Mouse (Mus musculus) MEL (cell line): ENCODE data around the gene Cln5. TPM values are rescaled to one million over a fixed set of nuclear protein-coding genes. Genes with fewer than 3 reads are reported as not detected.

Source experiments
- DNase-seq: peaks from one replicate; pipeline ENCODE4 v3.0.0; 2011; ENCODE audit warnings: low read depth, low spot score
- H3K27ac ChIP-seq: 2 replicates; pipeline ENCODE4 v1.5.1; 2012; ENCODE audit warnings: low read depth, mild to moderate bottlenecking, control low read depth, low read length, moderate library complexity; ENCODE audit not compliant: control insufficient read depth
- H3K27me3 ChIP-seq, 2 experiments: fragments of 150-350 bp in 1 of 2; sonication (generic) in 1 of 2; 2 replicates each; pipeline ENCODE4 v1.6.1; 2012; ENCODE audit warnings: low read length in 2 of 2, mild to moderate bottlenecking in 2 of 2, improper control_type of control experiment in 1 of 2, moderate library complexity in 1 of 2; ENCODE audit not compliant: insufficient read depth in 2 of 2, control insufficient read depth in 1 of 2
- H3K36me3 ChIP-seq, 2 experiments: 2 replicates each; pipeline ENCODE4 v1.6.1; 2012 to 2014; ENCODE audit warnings: low read length in 2 of 2, improper control_type of control experiment in 1 of 2, inconsistent platforms in 1 of 2, mild to moderate bottlenecking in 1 of 2; ENCODE audit not compliant: insufficient read depth in 2 of 2, control insufficient read depth in 1 of 2
- H3K4me1 ChIP-seq, 2 experiments: fragments of 150-350 bp in 1 of 2; sonication (generic) in 1 of 2; 2 replicates each; pipeline ENCODE4 v1.6.1; 2012; ENCODE audit warnings: low read length in 2 of 2, improper control_type of control experiment in 1 of 2, mild to moderate bottlenecking in 1 of 2; ENCODE audit not compliant: insufficient read depth in 2 of 2, control insufficient read depth in 1 of 2
- H3K4me3 ChIP-seq, 2 experiments: fragments of 150-350 bp in 1 of 2; sonication (generic) in 1 of 2; 2 replicates each; pipeline ENCODE4 v1.5.1; 2012; ENCODE audit warnings: low read depth in 2 of 2, low read length in 2 of 2, mild to moderate bottlenecking in 2 of 2, moderate library complexity in 2 of 2, control low read depth in 1 of 2, improper control_type of control experiment in 1 of 2; ENCODE audit not compliant: control insufficient read depth in 1 of 2, insufficient read depth in 1 of 2
- H3K79me2 ChIP-seq: 2 replicates; pipeline ENCODE4 v1.6.1; 2012; ENCODE audit warnings: mild to moderate bottlenecking, low read length, moderate library complexity; ENCODE audit not compliant: control insufficient read depth, poor library complexity, insufficient read depth
- H3K9ac ChIP-seq: 2 replicates; pipeline ENCODE4 v1.6.1; 2012; ENCODE audit warnings: low read depth, mild to moderate bottlenecking, control low read depth, low read length, moderate library complexity; ENCODE audit not compliant: control insufficient read depth, poor library complexity, severe bottlenecking
- H3K9me3 ChIP-seq: fragments of 150-350 bp; sonication (generic); replicated peaks from 2 replicates; pipeline ENCODE4 v1.6.1; 2012; ENCODE audit warnings: mild to moderate bottlenecking, low read length, improper control_type of control experiment, moderate library complexity; ENCODE audit not compliant: insufficient read depth
- CHD2 ChIP-seq: IDR thresholded peaks from 2 replicates; pipeline ENCODE4 v1.6.1; 2011; ENCODE audit warnings: low read length, improper control_type of control experiment
- CTCF ChIP-seq, 3 experiments: IDR thresholded peaks in 2 of 3; conservative IDR thresholded peaks in 1 of 3; 2 replicates each; pipeline ENCODE4 v1.5.1; 2011 to 2012; ENCODE audit warnings: low read length in 3 of 3, low read depth in 2 of 3, mild to moderate bottlenecking in 2 of 3, improper control_type of control experiment in 1 of 3, inconsistent platforms in 1 of 3, mixed read lengths in 1 of 3, moderate library complexity in 1 of 3; ENCODE audit not compliant: control insufficient read depth in 1 of 3, insufficient read depth in 1 of 3, poor library complexity in 1 of 3, severe bottlenecking in 1 of 3
- EP300 ChIP-seq, 2 experiments: IDR thresholded peaks; 2 replicates each; pipeline ENCODE4 v1.6.1; 2011; ENCODE audit warnings: improper control_type of control experiment in 2 of 2, low read length in 2 of 2, low read depth in 1 of 2, mild to moderate bottlenecking in 1 of 2
- ETS1 ChIP-seq: IDR thresholded peaks from 2 replicates; pipeline ENCODE4 v1.6.1; 2012; ENCODE audit warnings: low read depth, mild to moderate bottlenecking, inconsistent platforms, low read length, improper control_type of control experiment, moderate library complexity
- HCFC1 ChIP-seq: IDR thresholded peaks from 2 replicates; pipeline ENCODE4 v1.6.1; 2012; ENCODE audit warnings: low read depth, mild to moderate bottlenecking, inconsistent platforms, low read length, improper control_type of control experiment, moderate library complexity
- JUND ChIP-seq: IDR thresholded peaks from 2 replicates; pipeline ENCODE4 v1.6.1; 2011; ENCODE audit warnings: low read depth, mild to moderate bottlenecking, improper control_type of control experiment, low read length
- MEF2A ChIP-seq: IDR thresholded peaks from 2 replicates; pipeline ENCODE4 v1.6.1; 2014; ENCODE audit warnings: low read depth, mild to moderate bottlenecking, inconsistent platforms, low read length, improper control_type of control experiment; ENCODE audit not compliant: poor library complexity, insufficient replicate concordance, severe bottlenecking; ENCODE audit errors: extremely low read depth
- POLR2AphosphoS2 ChIP-seq: IDR thresholded peaks from 2 replicates; pipeline ENCODE4 v1.6.1; 2011; ENCODE audit warnings: low read length, improper control_type of control experiment
- RAD21 ChIP-seq: IDR thresholded peaks from 2 replicates; pipeline ENCODE4 v1.6.1; 2011; ENCODE audit warnings: mild to moderate bottlenecking, low read depth, low read length, improper control_type of control experiment
- SMC3 ChIP-seq: IDR thresholded peaks from 2 replicates; pipeline ENCODE4 v1.6.1; 2011; ENCODE audit warnings: low read depth, low read length, improper control_type of control experiment
- TAL1 ChIP-seq: IDR thresholded peaks from 2 replicates; pipeline ENCODE4 v1.6.1; 2012; ENCODE audit warnings: mild to moderate bottlenecking, inconsistent platforms, low read length, moderate library complexity, mixed read lengths
- TCF12 ChIP-seq: IDR thresholded peaks from 2 replicates; pipeline ENCODE4 v1.6.1; 2014; ENCODE audit warnings: low read depth, mild to moderate bottlenecking, inconsistent platforms, low read length, improper control_type of control experiment, moderate library complexity
- USF2 ChIP-seq, 2 experiments: IDR thresholded peaks; 2 replicates each; pipeline ENCODE4 v1.6.1; 2011 to 2012; ENCODE audit warnings: improper control_type of control experiment in 2 of 2, low read length in 2 of 2, borderline replicate concordance in 1 of 2, inconsistent platforms in 1 of 2, low read depth in 1 of 2, mild to moderate bottlenecking in 1 of 2; ENCODE audit not compliant: insufficient read depth in 1 of 2
- ZC3H11A ChIP-seq: IDR thresholded peaks from 2 replicates; pipeline ENCODE4 v1.6.1; 2012; ENCODE audit warnings: low read depth, mild to moderate bottlenecking, inconsistent platforms, low read length, improper control_type of control experiment
- ZNF384 ChIP-seq: IDR thresholded peaks from 2 replicates; pipeline ENCODE4 v1.6.1; 2012; ENCODE audit warnings: low read depth, mild to moderate bottlenecking, inconsistent platforms, low read length, improper control_type of control experiment
- polyA plus RNA-seq, 2 experiments: library from polyadenylated mRNA; stranded (reverse) in 1 of 2; unstranded in 1 of 2; fragments of >175 nt in 1 of 2; fragments of >200 nt in 1 of 2; gene quantifications; 2 replicates each; pipeline versions ENCODE4 v1.2.1 to v1.2.4; 2012; ENCODE audit warnings: low replicate concordance in 2 of 2, low read depth in 1 of 2; ENCODE audit not compliant: insufficient read length in 2 of 2, insufficient read depth in 1 of 2, missing spikeins in 1 of 2
- total RNA-seq: library from RNA; depleted of rRNA; stranded (reverse); fragments of 300-350 nt; gene quantifications from 2 replicates; pipeline ENCODE4 v1.2.3, GENCODE M21; 2012

Cln5 gene
- total and polyA plus RNA-seq, 3 experiments = 12.3 to 99.4 (median 15.9) TPM

- peak; percentile 39 for DNase-seq
- no peak overlapping the region for H3K9ac ChIP-seq
- H3K79me2 ChIP-seq = no peaks in the 10 kb centered on the region
- H3K9me3 ChIP-seq = no peaks in the 10 kb centered on the region
- no peak overlapping the region for H3K27ac ChIP-seq
- H3K27me3 ChIP-seq = no peaks in the 10 kb centered on the region
- H3K4me1 ChIP-seq = 0 out of 4 replicates have a peak, but pooled peaks cover 0 to 7% of the 10 kb centered on the region in 2 experiments
- H3K4me3 ChIP-seq = no peak overlapping the region
- no peak for TF ChIP-seq POLR2AphosphoS2
- TF ChIP-seq TAL1 = peak; percentile 64
- TF ChIP-seq USF2 (IDR thresholded peaks at IDR 0.05; ENCODE audit: borderline replicate concordance in 1 of 2, insufficient read depth in 1 of 2, low read depth in 1 of 2, low read length in 2 of 2) = no peak
- TF ChIP-seq CHD2 = no peak
- no peak for TF ChIP-seq ZC3H11A
- TF ChIP-seq ETS1 = peak; percentile 16; the same call in 1 of the 2 replicates
- TF ChIP-seq MEF2A = no peak
- TF ChIP-seq HCFC1 = no peak
- TF ChIP-seq RAD21 = no peak
- TF ChIP-seq JUND = no peak
- TF ChIP-seq EP300 (IDR thresholded peaks at IDR 0.05; ENCODE audit: low read depth in 1 of 2, low read length in 2 of 2) = peak; percentile 21 to 58; a peak in 3 of 4 replicates
- TF ChIP-seq ZNF384 = no peak
- TF ChIP-seq TCF12 = peak; percentile 25; the same call in 1 of the 2 replicates
- no peaks in the 10 kb centered on the region for H3K36me3 ChIP-seq
These were observed 21.5 kb upstream of the Cln5 start for GRCm38 (mm10) chr14:103048292-103049086.

- Histone ChIP-seq H3K4me3 (no peak overlapping the region), H3K9ac (no peak overlapping the region), H3K27ac (no peak overlapping the region)
- TF ChIP-seq CTCF (IDR thresholded peaks at IDR 0.05 in 2 of 3, conservative IDR thresholded peaks at IDR 0.05 in 1 of 3; ENCODE audit: control insufficient read depth in 1 of 3, insufficient read depth in 1 of 3, low read depth in 2 of 3, low read length in 3 of 3, poor library complexity in 1 of 3, severe bottlenecking in 1 of 3) (peak; percentile 85 to 100 (median 98); a peak in 5 of 6 replicates), ZC3H11A (peak; percentile 51), SMC3 (peak; percentile 90), EP300 (IDR thresholded peaks at IDR 0.05; ENCODE audit: low read depth in 1 of 2, low read length in 2 of 2) (no peak), RAD21 (peak; percentile 59), MEF2A (no peak), CHD2 (no peak)
- TF ChIP-seq, all 39 proteins: peak for 4
- Histone ChIP-seq H3K4me1 (0 out of 4 replicates have a peak, but pooled peaks cover 0 to 7% of the 10 kb centered on the region in 2 experiments), H3K27me3 (no peaks in the 10 kb centered on the region; a peak in 1 of 4 replicates), H3K79me2 (no peaks in the 10 kb centered on the region), H3K9me3 (no peaks in the 10 kb centered on the region), H3K36me3 (no peaks in the 10 kb centered on the region)
- DNase-seq = peak; percentile 83
These were observed 18.8 kb upstream of the Cln5 start for GRCm38 (mm10) chr14:103051159-103051769.
